Mouse (Mus musculus): ENCODE measurements around the gene Chrdl2. TPM values are rescaled to one million over a fixed set of nuclear protein-coding genes. Genes with fewer than 3 reads are reported as not detected.
A peak's percentile ranks its signal among the peaks of the same experiment; 100 is the strongest.
"Not testable (repeated sequence)": the region's sequence is repeated elsewhere in the genome, so short reads cannot be mapped to it uniquely, and the experiment has no call there.

Chrdl2 gene
- 0.32 TPM in 1 of 2 replicates, not detected in the other for polyA plus RNA-seq (2014; fragmentation: Nextera tagmentation; extraction: Ambion mirVana)

- Histone ChIP-seq H3K4me1 (replicated peaks; ENCODE audit: control insufficient read depth, insufficient read depth, low read length) (no peaks in the 10 kb centered on the region), H3K4me3 (ENCODE audit: low read depth, low read length) (peak within 1 kb of the TSS; percentile 34), H3K9me3 (ENCODE audit: control insufficient read depth, low read length) (no peaks in the 10 kb centered on the region), H3K36me3 (ENCODE audit: control insufficient read depth, insufficient read depth, low read length) (no peaks in the 10 kb centered on the region), H3K9ac (ENCODE audit: low read depth, low read length) (peak within 1 kb of the TSS; percentile 57; the same call in 1 of the 2 replicates), H3K4me2 (replicated peaks; ENCODE audit: low read depth, low read length) (peak within 1 kb of the TSS; percentile 71), H3K27ac (ENCODE audit: low read depth, low read length) (no peak within 1 kb of the TSS), H3K27me3 (ENCODE audit: control insufficient read depth, insufficient read depth, low read length) (peaks cover 35% of the 10 kb centered on the region)
- WGBS: under 1% methylated on average over 29 of the region's 44 CpGs
- DNase-seq (ENCODE audit: low spot score) (peak; percentile 64), ATAC-seq (ENCODE audit: low FRiP score) (0 out of 2 replicates have a peak, but pooled peaks have one; percentile 60)
Observed at GRCm38 (mm10) chr7:100005790-100006189, at the start of gene Chrdl2. Gene Chrdl2, plus strand, starts transcription at chr7:100006172.

- H3K4me1 ChIP-seq (replicated peaks; ENCODE audit: control insufficient read depth, insufficient read depth, low read length): no peaks in the 10 kb centered on the region
- ATAC-seq (ENCODE audit: low FRiP score) (no peak), DNase-seq (ENCODE audit: low spot score) (no peak)
- no peaks in the 10 kb centered on the region for H3K27me3 ChIP-seq (ENCODE audit: control insufficient read depth, insufficient read depth, low read length)
- 89% methylated on average over 12 of the region's 12 CpGs for WGBS
- H3K9ac ChIP-seq (ENCODE audit: low read depth, low read length): no peak overlapping the region
- no peak overlapping the region for H3K4me3 ChIP-seq (ENCODE audit: low read depth, low read length)
- H3K4me2 ChIP-seq (replicated peaks; ENCODE audit: low read depth, low read length): no peak overlapping the region
- no peaks in the 10 kb centered on the region for H3K36me3 ChIP-seq (ENCODE audit: control insufficient read depth, insufficient read depth, low read length)
- no peaks in the 10 kb centered on the region for H3K9me3 ChIP-seq (ENCODE audit: control insufficient read depth, low read length)
- no peak overlapping the region for H3K27ac ChIP-seq (ENCODE audit: low read depth, low read length)
Observed at GRCm38 (mm10) chr7:99957226-99957965, 48.6 kb upstream of the Chrdl2 start.

- DNase-seq (ENCODE audit: low spot score); H3K4me1 ChIP-seq (replicated peaks; ENCODE audit: control insufficient read depth, insufficient read depth, low read length); H3K36me3 ChIP-seq (ENCODE audit: control insufficient read depth, insufficient read depth, low read length); H3K4me3 ChIP-seq (ENCODE audit: low read depth, low read length); H3K9me3 ChIP-seq (ENCODE audit: control insufficient read depth, low read length); ATAC-seq (ENCODE audit: low FRiP score); H3K9ac ChIP-seq (ENCODE audit: low read depth, low read length); H3K27me3 ChIP-seq (ENCODE audit: control insufficient read depth, insufficient read depth, low read length); H3K27ac ChIP-seq (ENCODE audit: low read depth, low read length); H3K4me2 ChIP-seq (replicated peaks; ENCODE audit: low read depth, low read length): not testable (repeated sequence)
- 84% methylated on average over 2 of the region's 2 CpGs for WGBS
Observed at GRCm38 (mm10) chr7:99960571-99960970, 45.4 kb upstream of the Chrdl2 start.

GRCm38 (mm10) chr7:99961518-99961917, 44.5 kb upstream of the Chrdl2 start:
- Histone ChIP-seq H3K4me3 (ENCODE audit: low read depth, low read length) (no peak overlapping the region), H3K4me2 (replicated peaks; ENCODE audit: low read depth, low read length) (no peak overlapping the region), H3K4me1 (replicated peaks; ENCODE audit: control insufficient read depth, insufficient read depth, low read length) (peaks cover 14% of the 10 kb centered on the region), H3K9ac (ENCODE audit: low read depth, low read length) (no peak overlapping the region), H3K9me3 (ENCODE audit: control insufficient read depth, low read length) (no peaks in the 10 kb centered on the region), H3K27ac (ENCODE audit: low read depth, low read length) (no peak overlapping the region), H3K27me3 (ENCODE audit: control insufficient read depth, insufficient read depth, low read length) (no peaks in the 10 kb centered on the region), H3K36me3 (ENCODE audit: control insufficient read depth, insufficient read depth, low read length) (no peaks in the 10 kb centered on the region)
- DNase-seq (ENCODE audit: low spot score) (no peak), ATAC-seq (ENCODE audit: low FRiP score) (no peak)
- WGBS: 95% methylated on average over 2 of the region's 2 CpGs

- Histone ChIP-seq H3K36me3 (ENCODE audit: control insufficient read depth, insufficient read depth, low read length) (no peaks in the 10 kb centered on the region), H3K9ac (ENCODE audit: low read depth, low read length) (no peak overlapping the region), H3K4me1 (replicated peaks; ENCODE audit: control insufficient read depth, insufficient read depth, low read length) (peaks cover 14% of the 10 kb centered on the region), H3K4me3 (ENCODE audit: low read depth, low read length) (no peak overlapping the region), H3K4me2 (replicated peaks; ENCODE audit: low read depth, low read length) (no peak overlapping the region), H3K27me3 (ENCODE audit: control insufficient read depth, insufficient read depth, low read length) (no peaks in the 10 kb centered on the region), H3K9me3 (ENCODE audit: control insufficient read depth, low read length) (no peaks in the 10 kb centered on the region), H3K27ac (ENCODE audit: low read depth, low read length) (no peak overlapping the region)
- ATAC-seq (ENCODE audit: low FRiP score): no peak
- WGBS: 61% methylated on average over 8 of the region's 8 CpGs
- no peak for DNase-seq (ENCODE audit: low spot score)
Observed at GRCm38 (mm10) chr7:99962536-99963236, 43.3 kb upstream of the Chrdl2 start.

DNA sequence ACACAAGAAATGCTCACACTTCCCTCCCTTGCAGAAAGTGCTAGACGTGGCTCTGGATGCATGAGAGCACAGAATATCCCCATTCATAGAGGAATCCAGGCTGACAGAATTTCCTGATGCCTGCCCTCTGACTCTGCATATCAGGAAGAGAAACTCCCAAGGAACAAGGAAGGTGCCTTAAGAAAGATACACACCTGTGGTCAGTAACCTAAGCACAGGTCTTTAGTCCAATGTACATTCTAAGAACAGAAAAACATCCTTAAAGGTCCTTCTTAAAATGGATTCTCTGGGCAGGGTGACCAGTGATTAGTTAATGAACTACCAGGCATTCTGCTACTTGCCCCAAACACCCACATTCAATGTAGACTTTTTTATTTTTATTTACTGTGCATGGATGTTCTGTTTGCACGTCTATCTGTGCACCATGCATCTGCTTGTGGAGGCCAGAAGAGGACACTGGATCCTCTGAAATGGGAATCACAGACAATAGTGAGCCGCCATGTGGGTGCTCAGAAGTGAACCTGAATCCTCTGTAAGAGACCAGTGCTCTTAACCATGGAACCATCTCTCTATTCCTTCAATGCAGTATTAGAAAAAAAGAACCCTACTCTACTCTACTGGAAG, 42.6 kb upstream of the Chrdl2 start:
- no peak for DNase-seq (ENCODE audit: low spot score)
- no peak overlapping the region for H3K4me3 ChIP-seq (ENCODE audit: low read depth, low read length)
- H3K9ac ChIP-seq (ENCODE audit: low read depth, low read length): no peak overlapping the region
- peaks cover 14% of the 10 kb centered on the region for H3K4me1 ChIP-seq (replicated peaks; ENCODE audit: control insufficient read depth, insufficient read depth, low read length)
- H3K4me2 ChIP-seq (replicated peaks; ENCODE audit: low read depth, low read length): no peak overlapping the region
- no peaks in the 10 kb centered on the region for H3K9me3 ChIP-seq (ENCODE audit: control insufficient read depth, low read length)
- WGBS: 84% methylated on average over 3 of the region's 3 CpGs
- no peaks in the 10 kb centered on the region for H3K27me3 ChIP-seq (ENCODE audit: control insufficient read depth, insufficient read depth, low read length)
- H3K27ac ChIP-seq (ENCODE audit: low read depth, low read length): no peak overlapping the region
- no peaks in the 10 kb centered on the region for H3K36me3 ChIP-seq (ENCODE audit: control insufficient read depth, insufficient read depth, low read length)
- ATAC-seq (ENCODE audit: low FRiP score): no peak

GRCm38 (mm10) chr7:99965020-99965841, 40.7 kb upstream of the Chrdl2 start:
- Histone ChIP-seq H3K4me1 (replicated peaks; ENCODE audit: control insufficient read depth, insufficient read depth, low read length) (peaks cover 16% of the 10 kb centered on the region), H3K4me2 (replicated peaks; ENCODE audit: low read depth, low read length) (no peak overlapping the region)
- peak; percentile 37 for DNase-seq (ENCODE audit: low spot score)

DNA sequence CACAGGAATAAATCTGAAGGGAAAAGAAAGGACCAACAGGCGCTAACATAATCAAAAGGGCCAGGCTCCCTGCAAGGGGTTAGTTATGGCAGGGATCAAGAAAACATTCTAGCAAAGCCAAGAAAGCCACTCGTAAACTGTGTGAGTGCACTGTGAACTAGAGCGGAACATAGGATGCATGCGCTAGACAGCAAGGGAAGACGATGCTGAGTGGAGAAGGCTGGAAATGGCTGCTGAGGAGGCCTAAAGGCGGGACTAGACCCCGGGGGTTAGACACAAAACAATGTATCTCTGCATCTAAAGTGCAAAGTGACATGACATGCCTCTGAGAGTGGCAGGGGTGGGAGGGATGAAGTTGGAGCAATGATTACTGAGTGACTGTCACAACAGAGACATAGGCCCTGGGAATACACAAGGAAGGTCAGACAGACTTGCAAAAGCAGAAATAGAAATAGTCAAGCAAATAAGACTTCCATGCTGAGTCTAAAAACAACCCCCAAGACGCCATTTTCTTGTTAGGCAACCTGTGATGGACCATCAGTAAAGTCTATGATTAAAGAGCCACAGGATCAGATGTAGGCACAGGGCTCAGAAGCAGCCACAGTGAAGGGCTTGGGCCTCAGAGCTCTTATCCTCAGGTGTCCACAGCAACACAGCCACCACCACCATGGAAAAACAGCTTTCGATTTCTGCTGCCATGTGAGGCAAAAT, 39.8 kb upstream of the Chrdl2 start:
- H3K4me2 ChIP-seq (replicated peaks; ENCODE audit: low read depth, low read length): no peak overlapping the region
- H3K9ac ChIP-seq (ENCODE audit: low read depth, low read length): no peak overlapping the region
- 48% methylated on average over 9 of the region's 9 CpGs for WGBS
- H3K36me3 ChIP-seq (ENCODE audit: control insufficient read depth, insufficient read depth, low read length): no peaks in the 10 kb centered on the region
- no peak for ATAC-seq (ENCODE audit: low FRiP score)
- no peaks in the 10 kb centered on the region for H3K9me3 ChIP-seq (ENCODE audit: control insufficient read depth, low read length)
- H3K4me1 ChIP-seq (replicated peaks; ENCODE audit: control insufficient read depth, insufficient read depth, low read length): peaks cover 16% of the 10 kb centered on the region
- H3K27me3 ChIP-seq (ENCODE audit: control insufficient read depth, insufficient read depth, low read length): no peaks in the 10 kb centered on the region
- DNase-seq (ENCODE audit: low spot score): peak; percentile 37
- H3K27ac ChIP-seq (ENCODE audit: low read depth, low read length): peak overlapping the region; percentile 42; the same call in 1 of the 2 replicates
- H3K4me3 ChIP-seq (ENCODE audit: low read depth, low read length): no peak overlapping the region

More at GRCm38 (mm10) chr7:99965020-99965841, 40.7 kb upstream of the Chrdl2 start:
- WGBS: 20% methylated on average over 9 of the region's 9 CpGs
- Histone ChIP-seq H3K4me3 (ENCODE audit: low read depth, low read length) (no peak overlapping the region), H3K9me3 (ENCODE audit: control insufficient read depth, low read length) (no peaks in the 10 kb centered on the region), H3K27me3 (ENCODE audit: control insufficient read depth, insufficient read depth, low read length) (no peaks in the 10 kb centered on the region), H3K27ac (ENCODE audit: low read depth, low read length) (peak overlapping the region; percentile 75), H3K36me3 (ENCODE audit: control insufficient read depth, insufficient read depth, low read length) (no peaks in the 10 kb centered on the region), H3K9ac (ENCODE audit: low read depth, low read length) (0 out of 2 replicates have a peak overlapping the region, but pooled peaks have one; percentile 19)
- ATAC-seq (ENCODE audit: low FRiP score): peak; percentile 60

Data from hindbrain, embryonic 11.5 days (tissue).